ENCODE assay signal across 8 mouse cellular contexts in genomic region chr2:30836238-30836990, GRCm38 (mm10). TPM values are rescaled to one million over a fixed set of nuclear protein-coding genes. Genes with fewer than 3 reads are reported as not detected.
DNase-seq lines count a peak whose midpoint lies in the region; ATAC-seq and TF ChIP-seq lines count a peak whose summit lies in the region.

No protein-coding gene starts in this region.

- DNase-seq in heart, adult 8-10 months (ENCODE audit: low spot score), result no peak
- DNase-seq in midbrain, postnatal 0 days (ENCODE audit: low spot score), result no peak

- H3K36me3 ChIP-seq in heart, embryonic 11.5 days (ENCODE audit: control insufficient read depth, insufficient read depth, low read length), result no peaks in the 10 kb centered on the region
- no peaks in the 10 kb centered on the region for H3K36me3 ChIP-seq in midbrain, embryonic 12.5 days
- H3K36me3 ChIP-seq in midbrain, postnatal 0 days (ENCODE audit: insufficient read depth, low read length), result no peaks in the 10 kb centered on the region
- H3K36me3 ChIP-seq in forebrain, embryonic 13.5 days (ENCODE audit: poor library complexity, severe bottlenecking), result no peaks in the 10 kb centered on the region
- H3K36me3 ChIP-seq in neural tube, embryonic 13.5 days, result no peaks in the 10 kb centered on the region

- ATAC-seq in heart, embryonic 11.5 days (replicated peaks; ENCODE audit: insufficient number of reproducible peaks, low FRiP score, low TSS enrichment), result no peak
- ATAC-seq in midbrain, embryonic 12.5 days (ENCODE audit: low FRiP score, low read depth), result no peak
- ATAC-seq in midbrain, postnatal 0 days (ENCODE audit: low FRiP score), result no peak
- peak; percentile 69 for ATAC-seq in forebrain, embryonic 13.5 days
- ATAC-seq in neural tube, embryonic 13.5 days (ENCODE audit: low read depth), result no peak
- no peak for ATAC-seq in CD4-positive, CD25-positive, alpha-beta regulatory T cell, adult 4 months
- ATAC-seq in megakaryocyte-erythroid progenitor cell, adult 5-6 weeks (replicated peaks; ENCODE audit: low FRiP score, low TSS enrichment, poor library complexity, severe bottlenecking), result no peak

- H3K27ac ChIP-seq in heart, embryonic 11.5 days (ENCODE audit: low read depth, low read length), result 0 out of 2 replicates have a peak overlapping the region, but pooled peaks have one; percentile 0
- no peak overlapping the region for H3K27ac ChIP-seq in midbrain, embryonic 12.5 days (replicated peaks)
- no peak overlapping the region for H3K27ac ChIP-seq in midbrain, postnatal 0 days (ENCODE audit: low read depth, low read length)
- peak overlapping the region; percentile 67 for H3K27ac ChIP-seq in forebrain, embryonic 13.5 days
- H3K27ac ChIP-seq in neural tube, embryonic 13.5 days (replicated peaks), result 0 out of 2 replicates have a peak overlapping the region, but pooled peaks have one; percentile 42

- peak overlapping the region; percentile 41; the same call in 1 of the 2 replicates for H3K4me2 ChIP-seq in heart, embryonic 11.5 days
- H3K4me2 ChIP-seq in midbrain, embryonic 12.5 days (replicated peaks), result no peak overlapping the region
- no peak overlapping the region for H3K4me2 ChIP-seq in midbrain, postnatal 0 days (ENCODE audit: low read depth, low read length, poor library complexity, severe bottlenecking)
- H3K4me2 ChIP-seq in forebrain, embryonic 13.5 days, result peak overlapping the region; percentile 35
- peak overlapping the region; percentile 29 for H3K4me2 ChIP-seq in neural tube, embryonic 13.5 days

- H3K9ac ChIP-seq in heart, embryonic 11.5 days (ENCODE audit: low read depth, low read length), result peak overlapping the region; percentile 59; the same call in 1 of the 2 replicates
- peak overlapping the region; percentile 41; the same call in 1 of the 2 replicates for H3K9ac ChIP-seq in midbrain, embryonic 12.5 days (replicated peaks)
- H3K9ac ChIP-seq in midbrain, postnatal 0 days (replicated peaks; ENCODE audit: low read length, poor library complexity, severe bottlenecking), result no peak overlapping the region
- H3K9ac ChIP-seq in forebrain, embryonic 13.5 days, result peak overlapping the region; percentile 36
- peak overlapping the region; percentile 43; the same call in 1 of the 2 replicates for H3K9ac ChIP-seq in neural tube, embryonic 13.5 days

- WGBS in heart, embryonic 11.5 days (ENCODE audit: insufficient replicate concordance), result 18% methylated on average over 21 of the region's 21 CpGs
- 16% methylated on average over 21 of the region's 21 CpGs for WGBS in midbrain, embryonic 12.5 days
- WGBS in midbrain, postnatal 0 days, result 16% methylated on average over 21 of the region's 21 CpGs
- 5% methylated on average over 20 of the region's 21 CpGs for WGBS in forebrain, embryonic 13.5 days
- WGBS in neural tube, embryonic 13.5 days, result 5% methylated on average over 21 of the region's 21 CpGs

- no peaks in the 10 kb centered on the region for H3K9me3 ChIP-seq in heart, embryonic 11.5 days (replicated peaks; ENCODE audit: control insufficient read depth, low read length)
- no peaks in the 10 kb centered on the region for H3K9me3 ChIP-seq in midbrain, embryonic 12.5 days
- no peaks in the 10 kb centered on the region for H3K9me3 ChIP-seq in midbrain, postnatal 0 days (ENCODE audit: low read length)
- no peaks in the 10 kb centered on the region for H3K9me3 ChIP-seq in forebrain, embryonic 13.5 days (replicated peaks)
- H3K9me3 ChIP-seq in neural tube, embryonic 13.5 days, result no peaks in the 10 kb centered on the region

- no peaks in the 10 kb centered on the region for H3K27me3 ChIP-seq in heart, embryonic 11.5 days (ENCODE audit: control insufficient read depth, insufficient read depth, low read length)
- no peaks in the 10 kb centered on the region for H3K27me3 ChIP-seq in midbrain, embryonic 12.5 days
- H3K27me3 ChIP-seq in midbrain, postnatal 0 days (ENCODE audit: insufficient read depth, low read length), result no peaks in the 10 kb centered on the region
- no peaks in the 10 kb centered on the region for H3K27me3 ChIP-seq in forebrain, embryonic 13.5 days
- peaks cover 23% of the 10 kb centered on the region for H3K27me3 ChIP-seq in neural tube, embryonic 13.5 days

- TF ChIP-seq CTCF in midbrain, postnatal 0 days (IDR thresholded peaks at IDR 0.05), result no peak

- H3K4me1 ChIP-seq in heart, embryonic 11.5 days (ENCODE audit: control insufficient read depth, insufficient read depth, low read length), result peaks cover 29% of the 10 kb centered on the region
- H3K4me1 ChIP-seq in midbrain, embryonic 12.5 days, result peaks cover 11% of the 10 kb centered on the region
- H3K4me1 ChIP-seq in midbrain, postnatal 0 days (ENCODE audit: insufficient read depth, low read length), result no peaks in the 10 kb centered on the region
- H3K4me1 ChIP-seq in forebrain, embryonic 13.5 days, result peaks cover 16% of the 10 kb centered on the region
- H3K4me1 ChIP-seq in neural tube, embryonic 13.5 days (replicated peaks), result peaks cover 26% of the 10 kb centered on the region

- H3K4me3 ChIP-seq in heart, embryonic 11.5 days (ENCODE audit: low read depth, low read length), result no peak overlapping the region
- no peak overlapping the region for H3K4me3 ChIP-seq in midbrain, embryonic 12.5 days
- H3K4me3 ChIP-seq in midbrain, postnatal 0 days (ENCODE audit: low read depth, low read length), result no peak overlapping the region
- no peak overlapping the region for H3K4me3 ChIP-seq in forebrain, embryonic 13.5 days
- no peak overlapping the region for H3K4me3 ChIP-seq in neural tube, embryonic 13.5 days

RNA-seq across cellular contexts. Expression of gene Prrx2, which starts 1.6 kb away (rescaled TPM):
- 55.8 and 63.2 TPM in 2 replicates for polyA plus RNA-seq in heart, embryonic 11.5 days (2014; fragmentation: Nextera tagmentation; extraction: Ambion mirVana)
- total RNA-seq in heart, adult 8-10 months (2022), result under 1 TPM; 0.28 to 1.00 (median 0.73) TPM
- 19.8 and 24.9 TPM in 2 replicates for polyA plus RNA-seq in midbrain, embryonic 12.5 days (2016; fragmentation: Nextera tagmentation; extraction: Ambion mirVana)
- 4.4 and 12.5 TPM in 2 replicates for total RNA-seq in midbrain, postnatal 0 days (2014; rRNA removed)
- 3.0 and 5.1 TPM in 2 replicates for polyA plus RNA-seq in midbrain, postnatal 0 days (2015; fragmentation: Nextera tagmentation; extraction: Ambion mirVana)
- 1.8 and 3.0 TPM in 2 replicates for polyA plus RNA-seq in forebrain, embryonic 13.5 days (2015; fragmentation: Nextera tagmentation; extraction: Ambion mirVana)
- 1.7 and 4.9 TPM in 2 replicates for polyA plus RNA-seq in neural tube, embryonic 13.5 days (2015; fragmentation: Nextera tagmentation; extraction: Ambion mirVana)
- polyA plus RNA-seq in CD4-positive, CD25-positive, alpha-beta regulatory T cell, adult 4 months (2017; shearing (Covaris generic)), result not detected
- total RNA-seq in megakaryocyte-erythroid progenitor cell, adult 5-6 weeks (2014; fragmentation: Nextera tagmentation), result not detected in 2 replicates
- not detected in 2 replicates for total RNA-seq in megakaryocyte-erythroid progenitor cell, adult 5-6 weeks (2017)

RNA-seq across cellular contexts. Expression of gene Asb6, which starts 6.3 kb away (rescaled TPM):
- 20.2 and 22.8 TPM in 2 replicates for polyA plus RNA-seq in heart, embryonic 11.5 days (2014; fragmentation: Nextera tagmentation; extraction: Ambion mirVana)
- total RNA-seq in heart, adult 8-10 months (2022), result 10 to 100 TPM in 1 of 4 experiments, 1 to 10 TPM in 3; 8.4 to 11.3 (median 8.7) TPM
- 40.3 and 41.0 TPM in 2 replicates for polyA plus RNA-seq in midbrain, embryonic 12.5 days (2016; fragmentation: Nextera tagmentation; extraction: Ambion mirVana)
- 36.5 and 40.7 TPM in 2 replicates for total RNA-seq in midbrain, postnatal 0 days (2014; rRNA removed)
- 36.1 and 39.6 TPM in 2 replicates for polyA plus RNA-seq in midbrain, postnatal 0 days (2015; fragmentation: Nextera tagmentation; extraction: Ambion mirVana)
- polyA plus RNA-seq in forebrain, embryonic 13.5 days (2015; fragmentation: Nextera tagmentation; extraction: Ambion mirVana), result 39.4 and 43.4 TPM in 2 replicates
- 38.2 and 39.8 TPM in 2 replicates for polyA plus RNA-seq in neural tube, embryonic 13.5 days (2015; fragmentation: Nextera tagmentation; extraction: Ambion mirVana)
- 10 to 100 TPM; 33.1 to 65.6 TPM for polyA plus RNA-seq in CD4-positive, CD25-positive, alpha-beta regulatory T cell, adult 4 months (2017; shearing (Covaris generic))
- total RNA-seq in megakaryocyte-erythroid progenitor cell, adult 5-6 weeks (2014; fragmentation: Nextera tagmentation), result 30.1 and 31.3 TPM in 2 replicates
- 16.2 and 37.6 TPM in 2 replicates for total RNA-seq in megakaryocyte-erythroid progenitor cell, adult 5-6 weeks (2017)

RNA-seq across cellular contexts. Expression of gene Ntmt1, which starts 28.8 kb away (rescaled TPM):
- polyA plus RNA-seq in heart, embryonic 11.5 days (2014; fragmentation: Nextera tagmentation; extraction: Ambion mirVana), result 82.6 and 87.5 TPM in 2 replicates
- 10 to 100 TPM; 23.8 to 27.7 (median 25.3) TPM for total RNA-seq in heart, adult 8-10 months (2022)
- 103 and 110 TPM in 2 replicates for polyA plus RNA-seq in midbrain, embryonic 12.5 days (2016; fragmentation: Nextera tagmentation; extraction: Ambion mirVana)
- 62.2 and 74.1 TPM in 2 replicates for total RNA-seq in midbrain, postnatal 0 days (2014; rRNA removed)
- polyA plus RNA-seq in midbrain, postnatal 0 days (2015; fragmentation: Nextera tagmentation; extraction: Ambion mirVana), result 90.3 and 104 TPM in 2 replicates
- polyA plus RNA-seq in forebrain, embryonic 13.5 days (2015; fragmentation: Nextera tagmentation; extraction: Ambion mirVana), result 120 and 127 TPM in 2 replicates
- 101 and 107 TPM in 2 replicates for polyA plus RNA-seq in neural tube, embryonic 13.5 days (2015; fragmentation: Nextera tagmentation; extraction: Ambion mirVana)
- polyA plus RNA-seq in CD4-positive, CD25-positive, alpha-beta regulatory T cell, adult 4 months (2017; shearing (Covaris generic)), result 10 to 100 TPM; 30.5 to 44.9 TPM
- total RNA-seq in megakaryocyte-erythroid progenitor cell, adult 5-6 weeks (2014; fragmentation: Nextera tagmentation), result 23.7 and 36.8 TPM in 2 replicates
- 9.8 and 14.7 TPM in 2 replicates for total RNA-seq in megakaryocyte-erythroid progenitor cell, adult 5-6 weeks (2017)

RNA-seq across cellular contexts. Expression of gene 1700001O22Rik, which starts 33.0 kb away (rescaled TPM):
- polyA plus RNA-seq in heart, embryonic 11.5 days (2014; fragmentation: Nextera tagmentation; extraction: Ambion mirVana), result 1.2 and 1.6 TPM in 2 replicates
- 1 to 10 TPM in 1 of 4 experiments, under 1 TPM in 3; 0.24 to 1.2 (median 0.55) TPM for total RNA-seq in heart, adult 8-10 months (2022)
- polyA plus RNA-seq in midbrain, embryonic 12.5 days (2016; fragmentation: Nextera tagmentation; extraction: Ambion mirVana), result 2.4 and 2.6 TPM in 2 replicates
- total RNA-seq in midbrain, postnatal 0 days (2014; rRNA removed), result 2.4 TPM in 1 of 2 replicates, not detected in the other
- 1.2 and 1.5 TPM in 2 replicates for polyA plus RNA-seq in midbrain, postnatal 0 days (2015; fragmentation: Nextera tagmentation; extraction: Ambion mirVana)
- 3.8 and 4.5 TPM in 2 replicates for polyA plus RNA-seq in forebrain, embryonic 13.5 days (2015; fragmentation: Nextera tagmentation; extraction: Ambion mirVana)
- 0.91 and 1.3 TPM in 2 replicates for polyA plus RNA-seq in neural tube, embryonic 13.5 days (2015; fragmentation: Nextera tagmentation; extraction: Ambion mirVana)
- under 1 TPM in 1 of 2 experiments, not detected in 1; 0.62 TPM for polyA plus RNA-seq in CD4-positive, CD25-positive, alpha-beta regulatory T cell, adult 4 months (2017; shearing (Covaris generic))
- total RNA-seq in megakaryocyte-erythroid progenitor cell, adult 5-6 weeks (2014; fragmentation: Nextera tagmentation), result 0.54 and 1.2 TPM in 2 replicates
- total RNA-seq in megakaryocyte-erythroid progenitor cell, adult 5-6 weeks (2017), result not detected in 2 replicates

Comparison
In these comparisons a context has a peak if more than half of its experiments do, and no peak if none do; other contexts are left out.
1. H3K27ac ChIP-seq: peak in heart, embryonic 11.5 days (single experiment), forebrain, embryonic 13.5 days (single experiment) and neural tube, embryonic 13.5 days (single experiment); none in midbrain, embryonic 12.5 days (single experiment) and midbrain, postnatal 0 days (single experiment).
2. H3K4me2 ChIP-seq: peak in heart, embryonic 11.5 days (single experiment), forebrain, embryonic 13.5 days (single experiment) and neural tube, embryonic 13.5 days (single experiment); none in midbrain, embryonic 12.5 days (single experiment) and midbrain, postnatal 0 days (single experiment).